Mouse (Mus musculus): ENCODE measurements around the gene Olfr1. TPM values are rescaled to one million over a fixed set of nuclear protein-coding genes. Genes with fewer than 3 reads are reported as not detected.

The Olfr1 gene
- polyA plus RNA-seq (2012; fragmentation: generic; extraction: Trizol), result not detected

DNA sequence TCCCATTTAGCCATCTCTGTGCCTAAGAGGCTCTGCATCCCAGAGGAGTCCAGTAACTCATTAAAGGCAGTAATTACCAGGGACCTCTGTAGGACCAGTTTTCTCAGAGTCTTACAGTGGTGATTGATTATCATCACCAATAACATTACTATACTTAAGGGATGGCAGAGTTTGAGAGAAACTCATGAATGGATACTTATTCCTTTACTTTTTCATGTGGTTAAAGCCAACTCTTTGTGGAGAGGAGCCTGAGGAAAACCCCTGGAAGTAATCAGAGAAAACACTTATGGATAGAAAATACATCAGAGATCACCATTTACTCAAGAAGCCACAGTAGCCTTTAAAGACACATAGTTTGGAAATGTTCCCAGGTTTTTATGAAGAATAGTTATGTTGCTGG lies at the start of gene Olfr1:
Gene Olfr1 (minus strand): TSS at position 101 of the 400 bp plus-strand sequence.
- Histone ChIP-seq H3K36me3 (ENCODE audit: control insufficient read depth, insufficient read depth) (no peaks in the 10 kb centered on the region), H3K4me2 (ENCODE audit: low read depth) (no peak within 1 kb of the TSS), H3K4me3 (no peak within 1 kb of the TSS), H3K27me3 (ENCODE audit: control insufficient read depth, insufficient read depth, insufficient read length) (no peaks in the 10 kb centered on the region), H3ac (ENCODE audit: control insufficient read depth, insufficient read length) (no peak within 1 kb of the TSS), H3K79me2 (ENCODE audit: control insufficient read depth, insufficient read depth) (no peaks in the 10 kb centered on the region)
- TF ChIP-seq POLR2AphosphoS2 (IDR thresholded peaks at IDR 0.05; ENCODE audit: insufficient read length, low read depth) (no peak), MAX (IDR thresholded peaks at IDR 0.05; ENCODE audit: low read depth) (no peak), MYOD1 (IDR thresholded peaks at IDR 0.05; ENCODE audit: control insufficient read depth in 1 of 3, insufficient read length in 2 of 3, low read depth in 2 of 3) (no peak), MYOG (IDR thresholded peaks at IDR 0.05; ENCODE audit: control insufficient read depth in 1 of 3, insufficient read depth in 1 of 3, insufficient read length in 2 of 3, low read depth in 2 of 3) (no peak), TCF12 (IDR thresholded peaks at IDR 0.05; ENCODE audit: insufficient read depth, poor library complexity, severe bottlenecking) (no peak), POLR2A (IDR thresholded peaks at IDR 0.05; ENCODE audit: insufficient read length, low read depth) (no peak), REST (IDR thresholded peaks at IDR 0.05; ENCODE audit: insufficient read depth, insufficient read length) (no peak), TCF3 (IDR thresholded peaks at IDR 0.05; ENCODE audit: insufficient read length, low read depth) (no peak), CEBPB (IDR thresholded peaks at IDR 0.05; ENCODE audit: insufficient read depth, poor library complexity, severe bottlenecking) (no peak), SRF (IDR thresholded peaks at IDR 0.05; ENCODE audit: control insufficient read depth, insufficient read length, low read depth) (no peak), USF1 (IDR thresholded peaks at IDR 0.05; ENCODE audit: low read depth) (no peak), E2F4 (IDR thresholded peaks at IDR 0.05; ENCODE audit: insufficient read depth) (no peak)

DNA sequence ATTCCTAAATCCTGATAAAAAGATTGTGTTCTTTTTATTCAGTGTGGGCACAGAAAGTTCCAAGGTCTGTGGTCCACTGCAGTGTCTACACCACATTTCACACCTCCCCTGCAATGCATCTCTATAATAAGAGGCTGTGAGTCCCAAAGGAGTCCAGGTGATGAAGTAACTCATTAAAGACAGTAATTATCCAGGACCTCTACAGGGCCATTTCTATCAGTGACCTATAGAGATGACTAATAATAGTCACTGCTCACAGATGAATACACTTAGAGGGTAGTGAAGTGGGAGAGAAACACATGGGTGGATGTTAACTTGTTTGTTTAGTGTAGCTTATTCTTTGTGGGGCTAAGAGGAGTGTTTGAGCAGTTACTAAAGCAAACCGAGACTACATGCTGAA lies 29.0 kb upstream of the Olfr1 start, which contains the start of gene Olfr378:
Gene Olfr378 (minus strand): TSS at position 101 of the 400 bp plus-strand sequence.
- H3K4me2 ChIP-seq (ENCODE audit: low read depth), result no peak within 1 kb of the TSS
- no peaks in the 10 kb centered on the region for H3K36me3 ChIP-seq (ENCODE audit: control insufficient read depth, insufficient read depth)
- H3K27me3 ChIP-seq (ENCODE audit: control insufficient read depth, insufficient read depth, insufficient read length), result no peaks in the 10 kb centered on the region
- no peak for TF ChIP-seq MYOD1 (IDR thresholded peaks at IDR 0.05; ENCODE audit: control insufficient read depth in 1 of 3, insufficient read length in 2 of 3, low read depth in 2 of 3)
- no peak for TF ChIP-seq MYOG (IDR thresholded peaks at IDR 0.05; ENCODE audit: control insufficient read depth in 1 of 3, insufficient read depth in 1 of 3, insufficient read length in 2 of 3, low read depth in 2 of 3)
- TF ChIP-seq POLR2AphosphoS2 (IDR thresholded peaks at IDR 0.05; ENCODE audit: insufficient read length, low read depth), result no peak
- no peak for TF ChIP-seq MAX (IDR thresholded peaks at IDR 0.05; ENCODE audit: low read depth)
- TF ChIP-seq USF1 (IDR thresholded peaks at IDR 0.05; ENCODE audit: low read depth), result no peak
- no peak for TF ChIP-seq REST (IDR thresholded peaks at IDR 0.05; ENCODE audit: insufficient read depth, insufficient read length)
- no peak for TF ChIP-seq TCF3 (IDR thresholded peaks at IDR 0.05; ENCODE audit: insufficient read length, low read depth)
- TF ChIP-seq TCF12 (IDR thresholded peaks at IDR 0.05; ENCODE audit: insufficient read depth, poor library complexity, severe bottlenecking), result no peak
- H3K4me3 ChIP-seq, result no peak within 1 kb of the TSS
- no peaks in the 10 kb centered on the region for H3K79me2 ChIP-seq (ENCODE audit: control insufficient read depth, insufficient read depth)
- no peak within 1 kb of the TSS for H3ac ChIP-seq (ENCODE audit: control insufficient read depth, insufficient read length)

DNA sequence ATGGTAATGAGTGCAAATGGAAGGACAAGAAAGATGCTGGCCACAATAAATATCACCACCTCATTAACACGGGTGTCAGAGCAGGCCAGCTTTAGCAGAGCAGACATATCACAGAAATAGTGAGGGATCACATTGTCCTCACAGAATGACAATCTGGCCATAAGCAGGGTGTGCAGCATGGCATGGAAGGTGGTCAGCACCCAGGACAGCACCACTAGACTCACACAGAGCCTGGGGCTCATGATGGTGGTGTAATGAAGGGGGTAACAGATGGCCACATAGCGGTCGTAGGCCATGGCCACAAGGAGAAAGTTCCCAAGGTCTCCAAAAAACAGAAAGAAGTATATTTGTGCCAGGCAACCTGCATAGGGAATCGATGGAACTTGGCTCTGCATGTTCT lies 4.0 kb downstream of the Olfr1 start:
- H3K36me3 ChIP-seq (ENCODE audit: control insufficient read depth, insufficient read depth), result no peaks in the 10 kb centered on the region
- TF ChIP-seq USF1 (IDR thresholded peaks at IDR 0.05; ENCODE audit: low read depth), result no peak
- no peak for TF ChIP-seq MAX (IDR thresholded peaks at IDR 0.05; ENCODE audit: low read depth)
- peak; percentile 85 for TF ChIP-seq REST (IDR thresholded peaks at IDR 0.05; ENCODE audit: insufficient read depth, insufficient read length)
- no peak for TF ChIP-seq TCF3 (IDR thresholded peaks at IDR 0.05; ENCODE audit: insufficient read length, low read depth)
- TF ChIP-seq E2F4 (IDR thresholded peaks at IDR 0.05; ENCODE audit: insufficient read depth), result no peak
- no peak for TF ChIP-seq CEBPB (IDR thresholded peaks at IDR 0.05; ENCODE audit: insufficient read depth, poor library complexity, severe bottlenecking)
- no peak for TF ChIP-seq MYOD1 (IDR thresholded peaks at IDR 0.05; ENCODE audit: control insufficient read depth in 1 of 3, insufficient read length in 2 of 3, low read depth in 2 of 3)
- no peak for TF ChIP-seq TCF12 (IDR thresholded peaks at IDR 0.05; ENCODE audit: insufficient read depth, poor library complexity, severe bottlenecking)
- H3K27me3 ChIP-seq (ENCODE audit: control insufficient read depth, insufficient read depth, insufficient read length), result no peaks in the 10 kb centered on the region
- no peak overlapping the region for H3K4me3 ChIP-seq
- H3ac ChIP-seq (ENCODE audit: control insufficient read depth, insufficient read length), result no peak overlapping the region
- no peak overlapping the region for H3K4me2 ChIP-seq (ENCODE audit: low read depth)
- no peaks in the 10 kb centered on the region for H3K79me2 ChIP-seq (ENCODE audit: control insufficient read depth, insufficient read depth)

DNA sequence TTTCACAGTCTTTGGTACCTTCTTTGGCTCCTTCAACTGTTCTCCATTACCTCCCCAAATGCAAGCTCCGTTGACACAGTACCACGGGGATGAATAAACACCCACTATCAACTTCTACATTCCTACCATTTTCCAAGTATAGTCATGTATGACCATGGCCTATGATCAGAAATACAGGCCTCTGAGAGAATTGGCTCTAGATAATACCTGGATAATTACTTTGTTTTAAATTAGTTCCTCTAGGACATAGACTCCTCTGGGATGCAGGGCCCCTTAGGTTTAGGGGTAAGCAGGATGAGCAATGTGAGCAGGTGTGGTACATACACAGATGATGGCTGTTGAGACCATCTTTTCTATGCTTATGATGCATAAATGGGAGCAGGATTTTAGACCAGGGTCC lies 28.5 kb downstream of the Olfr1 start, which contains the start of gene Olfr376:
Gene Olfr376 (plus strand): TSS at position 301 of the 400 bp plus-strand sequence.
- no peaks in the 10 kb centered on the region for H3K27me3 ChIP-seq (ENCODE audit: control insufficient read depth, insufficient read depth, insufficient read length)
- no peaks in the 10 kb centered on the region for H3K79me2 ChIP-seq (ENCODE audit: control insufficient read depth, insufficient read depth)
- H3ac ChIP-seq (ENCODE audit: control insufficient read depth, insufficient read length), result no peak within 1 kb of the TSS
- no peak within 1 kb of the TSS for H3K4me3 ChIP-seq
- H3K36me3 ChIP-seq (ENCODE audit: control insufficient read depth, insufficient read depth), result no peaks in the 10 kb centered on the region
- TF ChIP-seq MYOD1 (IDR thresholded peaks at IDR 0.05; ENCODE audit: control insufficient read depth in 1 of 3, insufficient read length in 2 of 3, low read depth in 2 of 3) (no peak), REST (IDR thresholded peaks at IDR 0.05; ENCODE audit: insufficient read depth, insufficient read length) (no peak), E2F4 (IDR thresholded peaks at IDR 0.05; ENCODE audit: insufficient read depth) (no peak), USF1 (IDR thresholded peaks at IDR 0.05; ENCODE audit: low read depth) (no peak), MAX (IDR thresholded peaks at IDR 0.05; ENCODE audit: low read depth) (no peak), POLR2AphosphoS2 (IDR thresholded peaks at IDR 0.05; ENCODE audit: insufficient read length, low read depth) (no peak), TCF3 (IDR thresholded peaks at IDR 0.05; ENCODE audit: insufficient read length, low read depth) (no peak), CEBPB (IDR thresholded peaks at IDR 0.05; ENCODE audit: insufficient read depth, poor library complexity, severe bottlenecking) (no peak), POLR2A (IDR thresholded peaks at IDR 0.05; ENCODE audit: insufficient read length, low read depth) (no peak), SRF (IDR thresholded peaks at IDR 0.05; ENCODE audit: control insufficient read depth, insufficient read length, low read depth) (no peak), MYOG (IDR thresholded peaks at IDR 0.05; ENCODE audit: control insufficient read depth in 1 of 3, insufficient read depth in 1 of 3, insufficient read length in 2 of 3, low read depth in 2 of 3) (no peak), TCF12 (IDR thresholded peaks at IDR 0.05; ENCODE audit: insufficient read depth, poor library complexity, severe bottlenecking) (no peak)
- H3K4me2 ChIP-seq (ENCODE audit: low read depth), result no peak within 1 kb of the TSS

DNA sequence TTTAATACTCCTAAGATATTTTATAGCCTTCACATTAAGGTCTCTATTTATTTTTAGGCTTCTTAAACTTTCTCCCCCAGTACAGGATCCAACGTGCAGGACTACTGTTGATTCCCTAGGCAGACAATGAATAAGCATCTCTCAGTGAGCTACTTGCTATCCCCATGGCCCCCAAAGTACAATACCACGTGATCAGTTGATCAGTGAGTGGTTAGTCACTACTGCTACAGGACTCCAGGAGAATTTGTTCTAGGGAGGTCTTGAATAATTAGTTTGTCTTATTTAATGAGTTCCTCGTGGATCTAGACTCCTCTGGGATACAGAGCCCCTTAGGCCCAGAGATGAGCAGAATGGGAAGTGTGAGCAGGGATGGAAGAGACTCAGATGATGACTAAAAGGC lies 48.9 kb downstream of the Olfr1 start, which contains the start of gene Olfr20:
Gene Olfr20 (plus strand): TSS at position 301 of the 400 bp plus-strand sequence.
- H3K27me3 ChIP-seq (ENCODE audit: control insufficient read depth, insufficient read depth, insufficient read length), result no peaks in the 10 kb centered on the region
- H3K36me3 ChIP-seq (ENCODE audit: control insufficient read depth, insufficient read depth), result no peaks in the 10 kb centered on the region
- H3K4me2 ChIP-seq (ENCODE audit: low read depth), result no peak within 1 kb of the TSS
- no peak within 1 kb of the TSS for H3ac ChIP-seq (ENCODE audit: control insufficient read depth, insufficient read length)
- no peak for TF ChIP-seq SRF (IDR thresholded peaks at IDR 0.05; ENCODE audit: control insufficient read depth, insufficient read length, low read depth)
- no peak for TF ChIP-seq TCF12 (IDR thresholded peaks at IDR 0.05; ENCODE audit: insufficient read depth, poor library complexity, severe bottlenecking)
- TF ChIP-seq MYOD1 (IDR thresholded peaks at IDR 0.05; ENCODE audit: control insufficient read depth in 1 of 3, insufficient read length in 2 of 3, low read depth in 2 of 3), result no peak
- TF ChIP-seq POLR2A (IDR thresholded peaks at IDR 0.05; ENCODE audit: insufficient read length, low read depth), result no peak
- TF ChIP-seq MYOG (IDR thresholded peaks at IDR 0.05; ENCODE audit: control insufficient read depth in 1 of 3, insufficient read depth in 1 of 3, insufficient read length in 2 of 3, low read depth in 2 of 3), result no peak
- TF ChIP-seq E2F4 (IDR thresholded peaks at IDR 0.05; ENCODE audit: insufficient read depth), result no peak
- no peak for TF ChIP-seq TCF3 (IDR thresholded peaks at IDR 0.05; ENCODE audit: insufficient read length, low read depth)
- no peak for TF ChIP-seq CEBPB (IDR thresholded peaks at IDR 0.05; ENCODE audit: insufficient read depth, poor library complexity, severe bottlenecking)
- TF ChIP-seq MAX (IDR thresholded peaks at IDR 0.05; ENCODE audit: low read depth), result no peak
- TF ChIP-seq POLR2AphosphoS2 (IDR thresholded peaks at IDR 0.05; ENCODE audit: insufficient read length, low read depth), result no peak
- no peak for TF ChIP-seq REST (IDR thresholded peaks at IDR 0.05; ENCODE audit: insufficient read depth, insufficient read length)
- TF ChIP-seq USF1 (IDR thresholded peaks at IDR 0.05; ENCODE audit: low read depth), result no peak
- no peaks in the 10 kb centered on the region for H3K79me2 ChIP-seq (ENCODE audit: control insufficient read depth, insufficient read depth)
- H3K4me3 ChIP-seq, result no peak within 1 kb of the TSS
